Mouse (Mus musculus): ENCODE measurements around the gene Fgfr2.

Gene Fgfr2

DNA sequence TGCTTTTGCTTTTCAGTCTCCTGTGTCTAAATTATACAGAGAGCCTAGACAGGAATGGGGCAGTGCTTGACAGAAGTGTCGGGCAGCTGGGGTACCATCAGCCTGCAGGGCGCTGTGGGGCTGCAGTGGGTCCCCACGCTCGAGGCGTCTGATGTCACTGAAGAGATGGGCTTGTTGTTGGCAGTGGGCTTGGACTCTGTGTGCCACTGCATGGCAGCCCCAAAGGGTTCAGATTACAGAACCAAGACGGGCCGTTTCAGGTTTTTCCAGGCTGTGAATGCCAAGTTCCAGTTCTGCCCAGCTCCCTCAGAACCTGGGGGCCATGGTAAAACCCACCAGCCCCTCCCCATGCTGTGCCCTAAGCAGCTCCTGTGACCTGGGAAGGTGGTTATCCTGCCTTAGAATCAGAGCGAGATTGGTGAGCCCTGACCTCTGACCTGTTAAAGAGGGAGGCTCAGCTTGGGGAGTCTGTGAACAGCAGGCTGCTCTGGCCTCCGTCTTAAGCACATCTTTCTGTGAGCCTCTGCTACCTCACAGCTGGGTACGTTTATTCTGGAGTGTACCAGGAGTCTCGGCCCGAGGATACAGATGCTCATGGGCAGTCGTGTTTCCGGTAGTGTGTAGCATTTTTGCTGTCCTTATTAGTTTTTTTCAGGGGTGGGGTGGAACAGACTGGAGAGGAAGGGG lies 465.6 kb downstream of the Fgfr2 start:
- no peak for DNase-seq (ENCODE audit: low spot score)

- peak; percentile 75 for DNase-seq (ENCODE audit: low spot score)
Measured at GRCm38 (mm10) chr7:132656548-132656947, 466.6 kb downstream of the Fgfr2 start.

- peak; percentile 85 for DNase-seq (ENCODE audit: low spot score)
Measured at GRCm38 (mm10) chr7:132656075-132656474, 467.1 kb downstream of the Fgfr2 start.

DNA sequence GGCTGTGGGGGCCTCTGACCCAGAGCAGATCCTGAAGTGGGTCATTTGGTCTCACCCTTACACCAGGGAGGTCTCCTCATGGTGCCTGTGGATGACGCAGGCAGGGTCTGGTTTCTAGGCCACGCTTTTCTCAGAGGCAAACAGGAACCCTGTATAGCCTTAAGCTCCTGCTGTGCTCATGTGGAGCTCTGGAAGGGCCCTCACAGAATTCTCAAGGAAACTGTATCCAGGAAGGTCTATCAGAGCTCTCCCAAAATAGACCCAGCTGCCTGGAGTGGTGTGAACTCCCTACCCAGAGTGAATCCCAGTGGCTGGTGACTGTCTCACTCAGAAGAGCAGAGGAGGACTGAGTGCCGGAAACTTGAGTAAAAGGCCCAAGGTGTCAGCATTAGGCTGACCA lies 468.7 kb downstream of the Fgfr2 start:
- DNase-seq (ENCODE audit: low spot score) = no peak

DNA sequence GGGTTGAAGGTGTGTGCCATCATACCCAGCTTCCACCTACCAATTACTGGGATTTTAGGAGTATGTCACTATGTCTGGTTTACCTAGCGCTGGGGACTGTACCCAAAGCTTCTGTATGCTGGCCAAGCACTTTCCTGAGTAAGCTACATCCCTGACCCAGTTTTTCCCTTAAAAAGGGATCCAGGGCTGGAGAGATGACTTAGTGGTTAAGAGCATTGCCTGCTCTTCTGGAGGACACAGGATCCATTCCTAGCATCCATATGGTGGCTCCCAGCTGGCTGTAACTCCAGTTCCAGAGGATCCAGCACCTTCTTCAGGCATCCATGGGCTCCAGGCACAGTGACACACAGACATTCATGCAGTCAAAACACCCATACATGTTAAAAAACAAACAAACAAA lies 476.6 kb downstream of the Fgfr2 start:
- no peak for DNase-seq (ENCODE audit: low spot score)

DNA sequence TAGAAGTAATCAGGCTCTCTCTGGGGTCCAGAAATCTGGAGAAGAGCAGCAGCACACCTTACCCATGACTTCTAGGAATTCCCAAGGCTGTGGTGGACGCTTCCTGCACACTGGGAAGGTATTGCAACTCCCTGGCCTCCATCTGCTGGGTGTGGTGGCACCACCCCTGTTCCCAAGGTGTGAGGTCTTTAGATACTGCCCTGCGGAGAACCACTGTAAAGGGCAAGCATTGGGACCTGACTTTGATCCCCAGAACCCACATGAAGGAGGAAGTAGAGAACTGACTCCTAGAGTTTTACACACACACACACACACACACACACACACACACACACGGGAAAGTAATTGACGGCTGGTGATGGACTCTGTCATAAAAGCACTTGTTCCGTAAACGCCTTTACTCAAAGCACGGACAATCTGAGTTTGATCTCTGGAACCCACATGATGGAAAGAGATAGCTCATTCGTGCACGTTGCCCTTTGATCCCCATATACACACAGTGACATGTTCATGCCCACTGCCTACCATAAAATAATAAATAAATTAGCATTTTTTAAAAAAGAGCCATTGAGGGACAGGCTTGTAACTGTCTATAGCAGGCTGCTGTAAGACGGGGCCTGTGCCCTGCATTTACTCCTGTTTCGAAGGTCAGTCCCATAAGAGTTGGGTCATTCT lies 478.4 kb downstream of the Fgfr2 start:
- no peak for DNase-seq (ENCODE audit: low spot score)

DNA sequence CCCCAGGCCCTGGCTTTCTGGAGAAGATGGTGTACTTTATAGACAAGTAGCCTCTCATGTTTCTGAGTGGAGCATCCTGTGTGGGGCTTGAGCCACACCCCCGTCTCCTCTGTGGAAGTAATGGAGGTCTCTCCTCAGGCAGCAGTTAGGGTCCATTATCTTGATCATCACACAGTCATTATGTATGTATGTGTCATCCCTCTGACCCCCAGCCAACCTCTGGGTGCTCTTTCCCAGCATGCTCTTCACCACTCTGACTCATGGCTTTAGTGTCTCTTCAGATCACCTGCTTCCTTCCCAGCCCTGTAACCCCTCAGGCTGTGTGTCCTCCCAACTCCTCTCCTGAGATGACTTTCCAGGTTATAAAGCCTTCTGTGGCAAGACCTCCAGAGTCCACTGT lies 481.5 kb downstream of the Fgfr2 start:
- DNase-seq (ENCODE audit: low spot score) = no peak

DNA sequence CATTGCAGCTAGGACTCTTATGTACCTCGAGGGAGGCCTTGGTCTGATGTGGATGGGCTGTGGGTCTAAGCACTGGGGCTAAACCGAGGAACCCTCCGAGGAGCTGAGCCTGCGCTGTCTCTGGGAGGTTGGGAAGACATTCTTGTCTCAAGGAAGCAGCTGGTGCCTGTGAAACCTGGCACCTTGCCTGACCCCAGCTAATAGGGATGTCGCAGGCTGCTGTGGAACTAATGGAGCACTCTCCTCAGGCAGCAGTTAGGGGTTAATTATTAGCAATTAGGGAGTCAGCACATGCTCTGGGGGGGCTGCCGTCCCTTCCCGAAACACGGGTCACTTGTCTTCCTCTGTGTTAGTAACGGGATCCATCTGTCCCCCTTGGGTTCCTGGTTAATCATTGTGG lies 482.2 kb downstream of the Fgfr2 start:
- no peak for DNase-seq (ENCODE audit: low spot score)

DNA sequence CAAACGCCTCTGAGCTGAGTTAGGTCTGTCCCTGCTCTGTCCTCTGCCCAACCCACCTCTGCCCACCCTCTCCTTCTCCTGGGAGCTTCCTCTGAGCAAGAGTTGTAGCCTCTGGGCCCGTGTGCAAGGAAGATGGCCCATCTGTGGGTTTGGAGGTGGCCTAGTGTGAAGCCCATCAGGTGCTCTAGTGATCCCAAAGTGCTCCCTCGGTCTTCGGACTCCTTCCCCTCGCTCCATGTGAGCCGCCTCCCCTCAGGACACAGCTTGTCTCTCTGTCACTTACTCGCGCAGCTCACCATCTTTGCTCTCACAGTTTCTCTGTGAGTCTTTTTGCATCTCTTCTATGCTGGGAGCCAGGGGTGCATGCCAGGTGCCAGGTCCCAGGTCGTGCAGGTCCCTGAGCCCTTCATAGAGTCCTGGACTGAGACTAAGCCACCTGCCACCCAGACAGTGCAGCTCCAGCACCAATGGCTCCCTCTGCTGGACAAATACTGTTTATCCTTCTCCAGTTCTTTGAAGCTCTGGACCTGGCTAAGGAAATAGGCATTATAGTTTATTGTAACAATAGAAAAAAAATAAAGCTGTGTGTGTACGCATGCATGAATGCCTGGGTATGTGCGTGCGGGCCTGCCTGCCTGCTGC lies 484.6 kb downstream of the Fgfr2 start:
- DNase-seq (ENCODE audit: low spot score) = peak; percentile 35

DNA sequence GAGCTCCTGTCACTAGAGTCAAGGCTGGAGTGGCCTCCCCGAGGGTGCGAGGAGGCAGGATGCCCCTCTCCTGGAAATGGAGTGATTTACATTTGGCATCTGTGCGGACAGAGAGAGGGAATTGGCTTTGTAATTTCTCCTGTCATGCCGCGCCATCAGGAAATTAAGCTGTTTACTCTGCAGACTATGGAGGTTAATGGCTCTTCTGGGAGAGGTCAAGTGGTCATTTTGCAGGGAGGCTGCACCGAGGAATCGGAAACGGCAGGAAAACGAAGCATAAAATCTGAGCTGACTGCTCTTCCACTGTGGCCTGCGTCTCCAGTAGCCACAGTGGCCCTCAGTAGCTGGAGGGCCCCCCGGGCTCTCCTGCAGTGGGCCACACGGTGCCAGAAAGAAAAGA lies 485.9 kb downstream of the Fgfr2 start:
- no peak for DNase-seq (ENCODE audit: low spot score)

GRCm38 (mm10) chr7:132631313-132631712 lies 491.8 kb downstream of the Fgfr2 start:
- DNase-seq (ENCODE audit: low spot score) = no peak

DNA sequence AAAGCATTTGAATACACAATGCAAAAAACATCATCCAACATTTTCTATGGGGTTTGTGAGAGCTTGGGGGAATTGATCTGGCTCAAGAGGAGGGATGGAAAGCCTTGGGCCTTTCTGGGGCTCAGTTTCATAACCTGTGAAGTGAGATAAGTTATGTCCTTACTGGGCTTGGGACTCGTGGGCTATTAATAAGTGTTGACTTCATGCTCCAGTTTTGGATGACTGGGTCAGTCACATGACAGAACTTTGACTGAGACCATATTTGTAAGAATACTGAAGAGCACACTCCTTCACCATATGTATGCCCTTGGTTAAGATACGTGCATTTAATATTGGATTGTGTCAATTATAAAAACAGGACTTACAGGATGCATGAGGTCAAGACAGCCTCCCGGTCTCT lies 495.7 kb downstream of the Fgfr2 start:
- DNase-seq (ENCODE audit: low spot score) = no peak

- DNase-seq (ENCODE audit: low spot score) = no peak
Measured at GRCm38 (mm10) chr7:132626174-132626573, 497.0 kb downstream of the Fgfr2 start.

DNA sequence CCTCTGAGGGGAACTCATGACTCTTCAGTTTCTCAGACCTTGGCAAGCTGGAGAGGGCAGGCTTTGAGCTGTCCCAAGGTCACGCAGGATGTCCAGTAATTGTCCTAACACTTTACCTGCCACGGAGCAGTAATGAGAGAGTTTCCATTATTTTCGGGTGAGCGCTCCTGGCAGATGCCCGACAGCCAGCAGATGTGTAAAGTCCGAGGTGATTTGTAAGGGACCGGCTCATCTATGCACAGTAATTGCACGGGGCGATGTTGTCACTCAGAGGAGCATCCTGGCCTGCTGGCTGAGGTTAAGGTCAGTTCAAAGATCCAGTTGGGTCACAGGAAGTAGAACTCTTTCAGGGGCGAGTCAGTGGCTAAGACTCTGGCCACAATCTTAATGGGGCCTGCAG lies 499.0 kb downstream of the Fgfr2 start:
- DNase-seq (ENCODE audit: low spot score) = no peak

- no peak for DNase-seq (ENCODE audit: low spot score)
Measured at GRCm38 (mm10) chr7:132619975-132620918, 502.9 kb downstream of the Fgfr2 start.

DNA sequence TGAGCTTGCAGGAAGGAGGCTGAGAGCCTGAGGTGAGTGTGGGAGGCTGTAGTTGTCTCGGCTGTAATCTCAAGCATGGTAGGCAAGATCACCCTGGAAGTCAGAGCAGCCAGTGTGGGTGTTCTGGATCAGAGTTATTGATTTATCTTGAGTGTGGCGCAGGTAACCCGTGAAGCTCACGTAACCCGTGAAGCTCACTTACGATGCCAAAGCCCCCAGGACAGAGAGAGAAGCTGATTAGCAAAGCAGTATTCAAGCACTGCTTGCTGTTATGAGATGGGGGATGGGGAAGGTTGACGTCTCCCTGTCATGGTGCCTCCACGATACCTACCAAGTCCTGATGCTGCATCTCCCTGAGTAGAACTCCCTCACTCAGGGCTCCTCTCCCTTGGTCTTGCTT lies 503.6 kb downstream of the Fgfr2 start:
- DNase-seq (ENCODE audit: low spot score) = no peak

- no peak for DNase-seq (ENCODE audit: low spot score)
Measured at GRCm38 (mm10) chr7:132617021-132617564, 506.1 kb downstream of the Fgfr2 start.

- no peak for DNase-seq (ENCODE audit: low spot score)
Measured at GRCm38 (mm10) chr7:132616391-132616790, 506.8 kb downstream of the Fgfr2 start.

DNA sequence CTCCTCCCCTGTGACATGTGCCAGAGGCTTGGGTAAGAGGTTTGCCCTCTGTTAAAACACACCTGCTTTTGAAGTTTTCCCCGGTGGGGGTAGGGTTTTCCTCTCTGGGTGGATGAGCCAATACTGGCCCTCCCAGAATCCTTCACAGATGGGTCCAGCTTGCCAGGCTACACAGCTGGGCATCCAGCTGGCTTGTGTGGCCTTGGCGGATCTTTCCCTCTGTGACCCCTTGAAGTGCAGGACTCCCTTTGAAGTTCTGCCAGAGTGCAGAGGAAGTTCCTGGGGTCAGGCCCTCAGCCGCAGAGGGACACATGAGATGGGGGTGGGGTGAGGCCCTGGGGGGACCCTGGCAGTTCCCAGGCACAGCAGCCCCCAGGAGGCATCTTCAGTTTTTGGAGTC lies 507.8 kb downstream of the Fgfr2 start:
- DNase-seq (ENCODE audit: low spot score) = no peak

DNA sequence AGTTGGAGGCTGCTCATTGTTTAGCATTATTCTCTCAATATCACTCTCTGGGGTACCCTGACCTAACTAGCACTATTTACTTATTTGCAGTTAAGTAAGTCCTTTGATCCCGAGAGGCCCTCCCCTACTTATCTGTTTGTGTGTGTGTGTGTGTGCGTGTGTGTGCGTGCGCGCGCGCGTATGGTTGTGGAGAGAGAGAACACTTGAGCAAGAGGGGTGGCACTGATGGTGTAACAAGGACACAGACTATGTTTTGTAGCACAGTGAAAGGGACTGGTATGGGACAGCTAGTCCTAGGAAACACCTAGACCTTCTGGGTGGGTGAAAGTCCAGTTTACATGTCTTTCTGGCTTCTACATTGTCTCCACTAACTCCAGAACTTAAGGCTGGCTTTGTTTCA lies 511.6 kb downstream of the Fgfr2 start:
- DNase-seq (ENCODE audit: low spot score) = no peak

DNA sequence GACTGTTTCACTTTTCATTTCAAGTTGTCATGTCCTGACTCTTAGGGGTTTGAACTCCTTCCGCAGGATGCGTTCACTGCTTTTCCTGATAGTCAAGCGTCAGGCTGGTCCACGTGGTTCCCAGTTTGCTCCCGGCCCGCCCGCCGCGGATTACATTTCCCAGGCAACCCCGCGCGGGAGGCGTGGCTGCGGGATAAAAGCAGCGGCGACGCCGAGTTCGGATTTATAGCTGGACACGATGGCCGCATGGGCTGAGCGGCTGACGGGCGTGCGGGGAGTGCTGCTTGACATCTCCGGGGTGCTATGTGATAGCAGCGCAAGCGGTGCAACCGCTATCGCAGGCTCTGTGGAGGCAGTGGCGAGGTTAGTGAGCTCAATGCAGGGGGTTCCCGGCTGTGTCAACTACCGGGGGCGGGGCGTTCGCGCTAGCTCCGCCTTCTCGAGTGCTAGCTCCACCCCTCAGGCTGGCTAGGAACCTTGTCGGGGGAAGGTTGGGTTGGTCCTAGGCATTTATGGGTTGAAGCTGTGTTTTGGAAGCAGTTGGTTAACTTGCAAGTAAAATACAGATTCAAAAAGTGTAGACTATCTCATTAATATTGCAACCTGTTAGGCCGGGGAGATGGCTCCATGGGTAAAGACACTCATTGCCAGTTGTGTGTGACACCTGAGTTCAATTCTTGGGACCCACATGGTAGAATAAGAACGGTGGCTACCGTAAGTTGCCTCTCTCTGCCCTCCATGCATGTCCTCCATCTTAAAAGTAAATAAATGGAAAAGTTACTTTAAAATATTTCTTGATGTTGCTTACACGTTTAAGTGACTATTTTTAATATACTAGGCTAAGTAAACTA lies 512.5 kb downstream of the Fgfr2 start, which contains the start of gene Lhpp:
Lhpp (plus strand) TSS at position 171 of the 851 bp plus-strand sequence.
- DNase-seq (ENCODE audit: low spot score) = peak; percentile 83

Data from T-cell, adult 2 months (primary cell).